Mouse (Mus musculus) bone marrow macrophage, adult 2 months (primary cell): ENCODE measurements around the gene Gstp1.
"Not testable (repeated sequence)": the region's sequence is repeated elsewhere in the genome, so short reads cannot be mapped to it uniquely, and the experiment has no call there.

Experiments used
- CTCF ChIP-seq: IDR thresholded peaks from 2 replicates; pipeline ENCODE4 v1.5.1; 2012; ENCODE audit warnings: low read depth, mild to moderate bottlenecking, low read length, moderate library complexity
- POLR2A ChIP-seq: IDR thresholded peaks from 2 replicates; pipeline ENCODE4 v1.6.1; 2012; ENCODE audit warnings: mild to moderate bottlenecking, low read depth, low read length, borderline replicate concordance

- not testable (repeated sequence) for TF ChIP-seq CTCF, POLR2A
Measured at GRCm38 (mm10) chr19:4049069-4049468, 11.3 kb upstream of the Gstp1 start.
